8 mouse cellular contexts compared by ENCODE assay signal in genomic region chr10:116472579-116472978, GRCm38 (mm10). TPM values are rescaled to one million over a fixed set of nuclear protein-coding genes. Genes with fewer than 3 reads are reported as not detected.
A peak's percentile ranks its signal among the peaks of the same experiment; 100 is the strongest.
DNase-seq lines count a peak whose midpoint lies in the region; ATAC-seq and TF ChIP-seq lines count a peak whose summit lies in the region.

No protein-coding gene starts in this region.

- ATAC-seq in embryonic facial prominence, embryonic 15.5 days (ENCODE audit: insufficient number of reproducible peaks, low FRiP score, low TSS enrichment, low read depth), result no peak
- no peak for ATAC-seq in intestine, embryonic 14.5 days (replicated peaks; ENCODE audit: low FRiP score, low TSS enrichment, low read depth)
- ATAC-seq in neural tube, embryonic 12.5 days (ENCODE audit: low FRiP score, low read depth), result no peak; the same call in 1 of the 2 replicates

- DNase-seq in lung, adult 2 months, result no peak
- DNase-seq in lung, adult 18-20 months, result no peak
- DNase-seq in intestine, embryonic 14.5 days (ENCODE audit: low spot score), result no peak
- no peak for DNase-seq in adrenal gland, adult 18-20 months (ENCODE audit: low spot score in 2 of 2)
- DNase-seq in frontal cortex, postnatal 36 days (ENCODE audit: low spot score in 2 of 2), result no peak
- no peak for DNase-seq in kidney, postnatal 14 days

- 12% methylated on average over 5 of the region's 5 CpGs for WGBS in lung, adult 2 months
- 8% methylated on average over 5 of the region's 5 CpGs for WGBS in embryonic facial prominence, embryonic 15.5 days
- WGBS in intestine, embryonic 14.5 days, result 7% methylated on average over 5 of the region's 5 CpGs
- WGBS in neural tube, embryonic 12.5 days, result 11% methylated on average over 5 of the region's 5 CpGs

- H3K4me1 ChIP-seq in lung, adult 2 months (ENCODE audit: control insufficient read depth, insufficient read depth, low read length), result peaks cover 5% of the 10 kb centered on the region
- H3K4me1 ChIP-seq in embryonic facial prominence, embryonic 15.5 days, result peaks cover 32% of the 10 kb centered on the region
- H3K4me1 ChIP-seq in intestine, embryonic 14.5 days (replicated peaks; ENCODE audit: control insufficient read depth, insufficient read depth, low read length), result peaks cover 4% of the 10 kb centered on the region; the same call in 1 of the 2 replicates
- H3K4me1 ChIP-seq in neural tube, embryonic 12.5 days, result peaks cover 21% of the 10 kb centered on the region

- H3K9ac ChIP-seq in embryonic facial prominence, embryonic 15.5 days, result peak overlapping the region; percentile 66
- peak overlapping the region; percentile 72 for H3K9ac ChIP-seq in intestine, embryonic 14.5 days (ENCODE audit: low read length)
- peak overlapping the region; percentile 81 for H3K9ac ChIP-seq in neural tube, embryonic 12.5 days

- H3K36me3 ChIP-seq in embryonic facial prominence, embryonic 15.5 days, result no peaks in the 10 kb centered on the region
- no peaks in the 10 kb centered on the region for H3K36me3 ChIP-seq in intestine, embryonic 14.5 days (ENCODE audit: control insufficient read depth, insufficient read depth, low read length)
- no peaks in the 10 kb centered on the region for H3K36me3 ChIP-seq in neural tube, embryonic 12.5 days

- no peaks in the 10 kb centered on the region for H3K9me3 ChIP-seq in embryonic facial prominence, embryonic 15.5 days (replicated peaks)
- no peaks in the 10 kb centered on the region for H3K9me3 ChIP-seq in intestine, embryonic 14.5 days (ENCODE audit: control insufficient read depth, low read length)
- peaks cover 7% of the 10 kb centered on the region; the same call in 1 of the 2 replicates for H3K9me3 ChIP-seq in neural tube, embryonic 12.5 days

- H3K27me3 ChIP-seq in embryonic facial prominence, embryonic 15.5 days, result no peaks in the 10 kb centered on the region
- 0 out of 2 replicates have a peak, but pooled peaks cover 6% of the 10 kb centered on the region for H3K27me3 ChIP-seq in intestine, embryonic 14.5 days (replicated peaks; ENCODE audit: control insufficient read depth, insufficient read depth, low read length)
- no peaks in the 10 kb centered on the region for H3K27me3 ChIP-seq in neural tube, embryonic 12.5 days (replicated peaks)

- TF ChIP-seq POLR2A in lung, adult 2 months (IDR thresholded peaks at IDR 0.05; ENCODE audit: borderline replicate concordance, extremely low read depth, low read depth, low read length), result no peak

- 0 out of 2 replicates have a peak overlapping the region, but pooled peaks have one; percentile 72 for H3K27ac ChIP-seq in embryonic facial prominence, embryonic 15.5 days (replicated peaks)
- H3K27ac ChIP-seq in intestine, embryonic 14.5 days (ENCODE audit: low read depth), result no peak overlapping the region
- 0 out of 2 replicates have a peak overlapping the region, but pooled peaks have one; percentile 68 for H3K27ac ChIP-seq in neural tube, embryonic 12.5 days

- H3K4me3 ChIP-seq in lung, adult 2 months (replicated peaks; ENCODE audit: extremely low read depth, low read depth, low read length), result peak overlapping the region; percentile 9
- peak overlapping the region; percentile 69 for H3K4me3 ChIP-seq in embryonic facial prominence, embryonic 15.5 days (replicated peaks)
- peak overlapping the region; percentile 63 for H3K4me3 ChIP-seq in intestine, embryonic 14.5 days (ENCODE audit: low read depth, low read length)
- peak overlapping the region; percentile 70 for H3K4me3 ChIP-seq in neural tube, embryonic 12.5 days

- peak overlapping the region; percentile 95 for H3K4me2 ChIP-seq in embryonic facial prominence, embryonic 15.5 days (replicated peaks)
- peak overlapping the region; percentile 97 for H3K4me2 ChIP-seq in intestine, embryonic 14.5 days (ENCODE audit: low read length)
- peak overlapping the region; percentile 95 for H3K4me2 ChIP-seq in neural tube, embryonic 12.5 days (replicated peaks)

- TF ChIP-seq CTCF in lung, adult 2 months (IDR thresholded peaks at IDR 0.05; ENCODE audit: insufficient read depth, low read length), result no peak

RNA-seq across cellular contexts. Expression of gene Kcnmb4, which starts 1.1 kb away (rescaled TPM):
- polyA plus RNA-seq in lung, adult 2 months (2012; rRNA removed), result 11.3 and 15.3 TPM in 2 replicates
- 9.8 and 11.4 TPM in 2 replicates for polyA plus RNA-seq in embryonic facial prominence, embryonic 15.5 days (2015; fragmentation: Nextera tagmentation; extraction: Ambion mirVana)
- polyA plus RNA-seq in intestine, embryonic 14.5 days (2014; fragmentation: Nextera tagmentation; extraction: Ambion mirVana), result 5.0 and 6.5 TPM in 2 replicates
- polyA plus RNA-seq in neural tube, embryonic 12.5 days (2016; fragmentation: Nextera tagmentation; extraction: Ambion mirVana), result 22.7 and 25.5 TPM in 2 replicates
- total RNA-seq in adrenal gland, adult 18-20 months (2021), result 10 to 100 TPM in 1 of 2 experiments, under 1 TPM in 1; 0.66 to 10.4 TPM

Comparison
In these comparisons a context has a peak if more than half of its experiments do, and no peak if none do; other contexts are left out.
1. H3K4me3 ChIP-seq: peak in every context shown above with its lines; median percentile 70 in neural tube, embryonic 12.5 days; 69 in embryonic facial prominence, embryonic 15.5 days; 63 in intestine, embryonic 14.5 days; 9 in lung, adult 2 months.